Mouse (Mus musculus) ES-E14 (cell line): ENCODE measurements around the gene Klhl10.

Experiments used
- CHD2 ChIP-seq: IDR thresholded peaks from 2 replicates; pipeline ENCODE4 v1.6.1; 2014; ENCODE audit warnings: mild to moderate bottlenecking, low read depth, low read length, inconsistent platforms
- HCFC1 ChIP-seq: IDR thresholded peaks from 2 replicates; pipeline ENCODE4 v1.6.1; 2012; ENCODE audit warnings: low read length, inconsistent platforms, borderline replicate concordance; ENCODE audit not compliant: insufficient read depth
- MAFK ChIP-seq: IDR thresholded peaks from 2 replicates; pipeline ENCODE4 v1.6.1; 2014; ENCODE audit warnings: mild to moderate bottlenecking, low read depth, low read length, inconsistent platforms; ENCODE audit not compliant: insufficient read depth
- ZC3H11A ChIP-seq: IDR thresholded peaks from 2 replicates; pipeline ENCODE4 v1.6.1; 2012; ENCODE audit warnings: low read depth, mild to moderate bottlenecking, inconsistent platforms, low read length, borderline replicate concordance
- ZNF384 ChIP-seq: IDR thresholded peaks from 2 replicates; pipeline ENCODE4 v1.6.1; 2012; ENCODE audit warnings: low read depth, low read length, inconsistent platforms

DNA sequence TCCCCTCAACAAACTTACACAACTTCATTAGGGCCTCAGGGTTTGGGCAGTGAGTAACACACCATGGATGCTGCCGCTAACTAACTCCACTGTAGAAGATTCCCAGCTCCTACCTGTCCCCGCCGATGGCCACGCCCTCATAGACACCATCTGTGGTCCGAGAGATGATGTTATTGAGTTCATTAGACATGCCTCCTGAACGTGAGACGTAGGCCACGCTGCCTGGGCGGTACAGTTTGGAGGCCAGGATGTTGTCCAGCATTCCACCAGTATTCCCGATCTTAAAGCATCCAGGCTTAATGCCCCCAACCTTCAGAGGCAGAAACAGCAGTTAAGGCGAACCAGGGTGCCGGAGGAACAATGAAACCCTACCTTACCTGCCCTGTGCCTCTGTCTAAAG lies 52.1 kb downstream of the Klhl10 start:
- no peak for TF ChIP-seq HCFC1
- no peak for TF ChIP-seq MAFK
- TF ChIP-seq ZC3H11A: no peak
- no peak for TF ChIP-seq ZNF384
- TF ChIP-seq CHD2: no peak
